8 mouse cellular contexts compared by ENCODE assay signal in genomic region chr6:66896119-66896920, GRCm38 (mm10). TPM values are rescaled to one million over a fixed set of nuclear protein-coding genes. Genes with fewer than 3 reads are reported as not detected.
DNase-seq lines count a peak whose midpoint lies in the region; ATAC-seq and TF ChIP-seq lines count a peak whose summit lies in the region.

TSS of gene Gng12 (plus strand) at chr6:66896397.

- peak; percentile 66 to 77 for DNase-seq in cerebellum, adult 18-20 months
- DNase-seq in heart, postnatal 25 days (ENCODE audit: low spot score): peak; percentile 85
- DNase-seq in layer of hippocampus, adult 18-20 months (ENCODE audit: low spot score in 2 of 2): peak; percentile 59 to 80
- peak; percentile 91 for DNase-seq in lung, adult 2 months
- DNase-seq in thymus, adult 18-20 months: peak; percentile 75 to 77

- intact Hi-C loops in heart, postnatal 25 days (cut with DNase I): loop anchor here (2.0 to 10.0 kb wide), 4 partner anchors 61 to 362 kb away; partner anchors contain the start of genes Gadd45a and Mad2l1

- no peak for TF ChIP-seq CTCF in ES-Bruce4 (IDR thresholded peaks at IDR 0.05; ENCODE audit: low read depth, low read length)
- no peak for TF ChIP-seq CTCF in lung, adult 2 months (IDR thresholded peaks at IDR 0.05; ENCODE audit: insufficient read depth, low read length)

- peak; percentile 92 for ATAC-seq in forebrain, embryonic 16.5 days
- peak; percentile 90 for ATAC-seq in neural tube, embryonic 15.5 days (ENCODE audit: low FRiP score)

- no peaks in the 10 kb centered on the region for H3K9me3 ChIP-seq in ES-Bruce4 (replicated peaks; ENCODE audit: control insufficient read depth, insufficient read depth, low read length, poor library complexity, severe bottlenecking)
- no peaks in the 10 kb centered on the region for H3K9me3 ChIP-seq in forebrain, embryonic 16.5 days (ENCODE audit: control insufficient read depth, low read length)
- H3K9me3 ChIP-seq in neural tube, embryonic 15.5 days (replicated peaks): no peaks in the 10 kb centered on the region

- peak within 1 kb of the TSS; percentile 84 for H3K4me3 ChIP-seq in ES-Bruce4 (ENCODE audit: low read depth, low read length)
- peak within 1 kb of the TSS; percentile 78 for H3K4me3 ChIP-seq in forebrain, embryonic 16.5 days (replicated peaks; ENCODE audit: low read length)
- peak within 1 kb of the TSS; percentile 78 for H3K4me3 ChIP-seq in lung, adult 2 months (replicated peaks; ENCODE audit: extremely low read depth, low read depth, low read length)
- H3K4me3 ChIP-seq in neural tube, embryonic 15.5 days (replicated peaks): peak within 1 kb of the TSS; percentile 90

- no peaks in the 10 kb centered on the region; the same call in 1 of the 2 replicates for H3K27me3 ChIP-seq in ES-Bruce4 (ENCODE audit: control insufficient read depth, insufficient read depth, low read length, poor library complexity, severe bottlenecking)
- 0 out of 2 replicates have a peak, but pooled peaks cover 2% of the 10 kb centered on the region for H3K27me3 ChIP-seq in forebrain, embryonic 16.5 days (replicated peaks; ENCODE audit: control insufficient read depth, insufficient read depth, low read length)
- H3K27me3 ChIP-seq in neural tube, embryonic 15.5 days (replicated peaks): 0 out of 2 replicates have a peak, but pooled peaks cover 2% of the 10 kb centered on the region

- H3K36me3 ChIP-seq in ES-Bruce4 (ENCODE audit: control insufficient read depth, insufficient read depth, low read length, poor library complexity, severe bottlenecking): no peaks in the 10 kb centered on the region
- no peaks in the 10 kb centered on the region for H3K36me3 ChIP-seq in forebrain, embryonic 16.5 days (ENCODE audit: control insufficient read depth, insufficient read depth)
- H3K36me3 ChIP-seq in neural tube, embryonic 15.5 days: no peaks in the 10 kb centered on the region

- no peak within 1 kb of the TSS for H3K27ac ChIP-seq in ES-Bruce4 (ENCODE audit: insufficient read depth, low read length)
- no peak within 1 kb of the TSS for H3K27ac ChIP-seq in forebrain, embryonic 16.5 days (ENCODE audit: low read length)
- peak within 1 kb of the TSS; percentile 51 for H3K27ac ChIP-seq in neural tube, embryonic 15.5 days (replicated peaks)

- H3K4me2 ChIP-seq in forebrain, embryonic 16.5 days (ENCODE audit: low read length): peak within 1 kb of the TSS; percentile 88
- H3K4me2 ChIP-seq in neural tube, embryonic 15.5 days: peak within 1 kb of the TSS; percentile 64

- peak within 1 kb of the TSS; percentile 93 for H3K9ac ChIP-seq in ES-Bruce4 (ENCODE audit: low read depth, poor library complexity, severe bottlenecking)
- H3K9ac ChIP-seq in forebrain, embryonic 16.5 days (replicated peaks; ENCODE audit: low read depth, low read length): peak within 1 kb of the TSS; percentile 79
- peak within 1 kb of the TSS; percentile 83 for H3K9ac ChIP-seq in neural tube, embryonic 15.5 days (replicated peaks)

- TF ChIP-seq POLR2A in ES-Bruce4 (IDR thresholded peaks at IDR 0.05; ENCODE audit: insufficient read depth, low read length): no peak
- no peak for TF ChIP-seq POLR2A in lung, adult 2 months (IDR thresholded peaks at IDR 0.05; ENCODE audit: borderline replicate concordance, extremely low read depth, low read depth, low read length)

- no peak for TF ChIP-seq EP300 in ES-Bruce4 (IDR thresholded peaks at IDR 0.05; ENCODE audit: insufficient read depth, low read depth, low read length)

- WGBS in forebrain, embryonic 16.5 days: under 1% methylated on average over 80 of the region's 98 CpGs
- WGBS in lung, adult 2 months: under 1% methylated on average over 95 of the region's 98 CpGs
- WGBS in neural tube, embryonic 15.5 days: under 1% methylated on average over 83 of the region's 98 CpGs

- H3K4me1 ChIP-seq in ES-Bruce4 (ENCODE audit: control insufficient read depth, insufficient read depth, low read length): no peaks in the 10 kb centered on the region
- peaks cover 12% of the 10 kb centered on the region for H3K4me1 ChIP-seq in forebrain, embryonic 16.5 days (replicated peaks; ENCODE audit: control insufficient read depth, insufficient read depth, low read length)
- peaks cover 4% of the 10 kb centered on the region; the same call in 1 of the 2 replicates for H3K4me1 ChIP-seq in lung, adult 2 months (ENCODE audit: control insufficient read depth, insufficient read depth, low read length)
- peaks cover 16% of the 10 kb centered on the region for H3K4me1 ChIP-seq in neural tube, embryonic 15.5 days

RNA-seq across cellular contexts. Expression of gene Gng12, which starts in this region (rescaled TPM):
- polyA plus RNA-seq in ES-Bruce4 (2011; ENCODE audit: insufficient read depth, insufficient read length, low read depth, missing spikeins): 53.0 and 54.0 TPM in 2 replicates
- polyA plus RNA-seq in forebrain, embryonic 16.5 days (2015; fragmentation: Nextera tagmentation; extraction: Ambion mirVana): 29.1 and 32.2 TPM in 2 replicates
- total RNA-seq in heart, postnatal 25 days (2021): 10 to 100 TPM; 44.5 TPM
- total RNA-seq in layer of hippocampus, adult 18-20 months (2021): 10 to 100 TPM; 67.2 to 69.9 TPM
- 19.7 and 29.8 TPM in 2 replicates for polyA plus RNA-seq in lung, adult 2 months (2012; rRNA removed)
- 65.9 and 75.1 TPM in 2 replicates for polyA plus RNA-seq in neural tube, embryonic 15.5 days (2015; fragmentation: Nextera tagmentation; extraction: Ambion mirVana)
